Mouse (Mus musculus): Measurements from ENCODE around the gene Nars2.

Nars2 gene

DNA sequence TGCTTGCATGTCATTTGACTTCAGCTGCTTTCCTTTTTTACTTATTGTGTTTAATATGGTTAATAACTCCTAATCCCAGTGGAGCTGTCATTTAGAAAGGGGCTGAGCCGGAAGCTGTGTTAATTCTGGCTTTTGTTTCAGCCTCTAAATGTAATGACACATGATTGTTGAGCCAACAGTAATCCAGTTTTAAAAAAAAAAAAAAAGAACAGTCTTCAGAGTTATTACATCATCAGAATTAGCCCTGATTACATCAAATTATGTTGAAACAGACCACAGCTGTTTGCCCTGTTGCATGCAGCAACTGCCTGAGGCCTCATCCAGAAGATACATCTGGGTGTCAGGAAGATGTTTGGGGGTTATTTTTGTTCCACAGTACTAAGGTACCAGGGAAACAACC, 123.7 kb downstream of the Nars2 start:
- DNase-seq, result no peak

DNA sequence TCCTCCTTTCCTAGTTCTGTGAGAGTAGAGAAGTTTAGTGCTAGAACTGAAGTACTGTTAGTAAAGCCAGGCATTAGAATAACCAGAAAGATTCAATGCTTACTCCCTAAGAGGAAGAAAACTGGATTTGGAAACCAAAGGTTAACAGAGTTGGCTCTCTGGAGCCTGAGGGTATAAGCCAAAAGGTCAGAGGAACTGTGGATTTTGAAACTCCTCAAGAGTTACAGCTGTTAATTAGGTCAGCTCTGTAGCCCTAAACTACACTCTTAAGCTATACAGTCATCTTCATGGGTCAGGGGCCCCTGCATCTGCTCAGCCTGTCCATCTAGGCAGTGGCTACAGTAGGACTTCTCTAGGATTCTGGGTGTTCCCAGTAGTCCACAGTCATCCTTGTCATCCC, 125.7 kb downstream of the Nars2 start:
- DNase-seq, result no peak

DNA sequence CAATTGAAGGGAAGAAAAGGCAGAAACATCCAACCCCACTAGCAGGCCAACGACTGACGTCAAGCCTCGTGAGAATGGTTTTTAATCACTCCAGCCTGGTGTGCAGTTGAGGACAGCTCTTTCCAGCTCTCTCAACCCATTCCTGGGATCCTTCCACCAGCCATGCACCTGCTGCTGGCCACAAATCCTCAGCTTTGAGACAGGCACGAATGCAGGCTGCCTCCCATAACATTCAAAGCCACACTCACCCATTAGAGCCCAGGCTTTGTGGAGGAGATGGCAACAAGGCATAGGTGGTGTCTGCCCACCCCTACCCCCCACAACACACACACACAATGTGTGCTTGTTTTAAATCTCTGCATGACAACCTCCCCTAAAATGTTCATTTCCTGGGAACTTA, 127.4 kb downstream of the Nars2 start:
- DNase-seq, result peak; percentile 18 to 43

DNA sequence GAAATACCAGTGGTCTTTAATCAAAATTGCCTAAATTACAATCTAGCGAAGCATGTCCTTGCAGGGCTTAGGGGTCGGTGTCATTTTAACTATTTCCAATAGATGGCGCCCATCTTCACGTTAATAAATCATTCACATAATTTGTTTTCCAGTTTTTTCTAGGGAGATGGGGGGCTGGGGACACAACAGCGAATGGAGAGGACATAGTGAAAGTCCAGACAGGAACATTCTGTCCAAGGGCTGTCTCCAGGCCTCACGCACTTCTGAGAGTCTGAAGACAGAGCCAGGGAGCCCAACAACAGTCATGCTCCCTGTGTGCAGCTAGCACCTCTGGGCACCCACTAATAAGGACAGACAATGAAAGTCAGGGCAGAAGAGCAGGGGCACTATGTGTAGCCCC, 127.8 kb downstream of the Nars2 start:
- peak; percentile 41 to 62 for DNase-seq

DNA sequence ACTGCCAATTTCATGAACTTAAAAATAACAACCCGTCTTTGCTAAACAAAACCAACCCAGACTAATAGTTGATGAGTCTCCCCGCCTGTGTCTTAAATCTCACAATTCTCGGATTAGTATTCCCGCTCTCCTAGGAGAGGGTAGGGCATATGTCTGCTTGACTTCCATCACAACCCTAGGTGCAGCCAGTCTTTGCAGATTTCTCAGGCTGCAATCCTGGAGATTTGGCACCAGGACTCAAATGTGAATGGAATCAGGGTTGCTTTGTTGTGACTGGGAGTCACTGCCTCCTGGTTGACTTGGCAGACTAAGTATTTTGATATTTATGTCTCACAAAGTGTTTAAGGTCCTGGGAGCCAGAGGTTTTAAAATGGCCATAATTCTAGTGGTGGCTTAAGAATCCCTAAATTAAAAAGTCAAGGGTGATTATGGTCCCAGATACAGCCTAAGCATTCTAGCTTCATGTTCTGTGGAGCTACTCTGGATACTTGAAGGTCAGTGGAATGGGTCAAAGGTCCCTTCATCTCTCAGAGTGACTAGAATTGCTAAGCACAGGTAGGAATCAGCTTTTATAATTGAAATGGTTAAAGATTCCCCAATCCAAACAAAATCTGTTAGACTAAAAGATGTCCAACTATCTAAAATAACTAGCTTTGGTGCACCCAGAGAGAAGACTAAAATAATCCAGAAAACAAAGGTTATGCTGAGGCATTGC, 128.5 kb downstream of the Nars2 start:
- no peak for DNase-seq

DNA sequence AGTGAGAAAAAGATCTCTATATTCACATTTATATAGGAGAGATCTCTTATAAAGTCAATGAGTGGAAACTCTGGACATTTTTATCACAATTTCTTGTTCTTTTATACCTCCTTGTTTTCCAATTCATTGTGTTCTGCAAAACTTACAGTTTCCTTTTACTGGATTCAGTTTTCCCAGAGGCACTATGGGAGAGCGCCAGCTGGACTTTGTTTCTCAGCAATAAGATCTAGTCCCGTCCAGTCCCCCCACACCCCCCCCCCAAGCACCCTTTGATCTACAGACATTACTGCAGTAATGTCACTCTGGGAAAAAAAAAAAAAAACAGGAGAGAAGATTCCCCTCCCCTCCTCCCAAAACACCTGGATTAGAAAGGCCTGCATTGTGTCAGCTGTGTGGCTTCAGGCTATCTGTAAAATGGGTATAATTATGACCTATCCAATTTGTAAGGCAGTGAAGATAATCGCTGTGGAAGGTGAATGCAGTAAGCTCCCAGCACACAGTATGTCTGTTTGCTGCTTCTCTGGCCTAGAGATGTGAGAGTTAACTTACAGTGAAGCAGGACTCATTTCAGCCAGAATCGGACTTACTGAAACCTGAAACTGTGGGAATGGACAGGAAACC, 129.4 kb downstream of the Nars2 start:
- DNase-seq, result peak in 1 of 2 experiments; percentile 42

DNA sequence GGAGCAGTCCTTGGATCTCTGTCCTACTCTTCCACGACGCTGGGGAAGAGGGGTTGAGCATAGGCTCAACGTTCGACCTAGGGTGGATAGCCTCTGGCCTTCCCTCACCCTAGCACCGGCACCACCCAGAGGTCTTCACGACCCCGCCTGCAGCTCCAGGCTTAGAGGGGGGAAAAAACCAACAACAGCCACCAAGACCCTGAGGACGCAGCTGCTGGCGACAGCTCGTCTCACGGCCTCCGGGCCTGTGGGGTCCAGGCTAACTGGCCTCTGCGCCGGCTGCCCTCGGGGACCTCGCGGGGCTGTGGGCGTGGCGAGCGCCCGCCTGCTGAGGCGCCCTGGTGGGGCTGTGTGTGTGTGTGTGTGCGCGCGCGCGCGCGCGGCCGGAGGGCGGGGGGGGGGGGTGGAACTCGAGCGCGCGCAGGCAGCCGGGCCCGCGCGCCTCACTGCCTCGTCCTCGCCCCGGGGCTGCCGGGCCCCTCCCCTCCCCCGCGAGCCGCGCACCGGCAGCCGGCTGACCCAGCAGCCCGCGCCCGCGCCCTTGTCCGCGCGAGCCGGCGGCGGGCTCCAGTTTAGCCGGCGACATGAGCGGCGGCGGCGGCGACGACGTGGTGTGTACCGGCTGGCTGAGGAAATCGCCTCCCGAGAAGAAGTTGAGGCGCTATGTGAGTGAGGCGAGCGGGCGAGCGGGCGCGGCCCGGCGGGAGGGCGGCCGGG, 130.1 kb downstream of the Nars2 start, which contains the start of gene Gab2:
TSS of gene Gab2 (plus strand) at position 345 of the 717 bp plus-strand sequence.
- peak; percentile 85 to 92 for DNase-seq

DNA sequence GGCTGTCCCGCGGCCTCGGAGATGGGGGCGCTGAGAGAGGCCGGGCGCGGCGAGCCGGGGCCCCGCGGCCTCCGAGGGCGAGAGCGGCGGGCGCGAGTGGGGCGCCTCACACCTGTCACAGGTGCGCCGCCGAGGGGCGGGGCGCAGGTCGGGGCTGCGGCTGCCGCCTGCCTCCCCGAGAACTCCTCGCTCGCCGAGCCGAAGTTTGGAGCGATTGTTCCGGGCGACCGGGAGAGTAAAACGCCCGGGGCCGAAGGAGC, 130.6 kb downstream of the Nars2 start:
- peak in 1 of 2 experiments; percentile 62 for DNase-seq

DNA sequence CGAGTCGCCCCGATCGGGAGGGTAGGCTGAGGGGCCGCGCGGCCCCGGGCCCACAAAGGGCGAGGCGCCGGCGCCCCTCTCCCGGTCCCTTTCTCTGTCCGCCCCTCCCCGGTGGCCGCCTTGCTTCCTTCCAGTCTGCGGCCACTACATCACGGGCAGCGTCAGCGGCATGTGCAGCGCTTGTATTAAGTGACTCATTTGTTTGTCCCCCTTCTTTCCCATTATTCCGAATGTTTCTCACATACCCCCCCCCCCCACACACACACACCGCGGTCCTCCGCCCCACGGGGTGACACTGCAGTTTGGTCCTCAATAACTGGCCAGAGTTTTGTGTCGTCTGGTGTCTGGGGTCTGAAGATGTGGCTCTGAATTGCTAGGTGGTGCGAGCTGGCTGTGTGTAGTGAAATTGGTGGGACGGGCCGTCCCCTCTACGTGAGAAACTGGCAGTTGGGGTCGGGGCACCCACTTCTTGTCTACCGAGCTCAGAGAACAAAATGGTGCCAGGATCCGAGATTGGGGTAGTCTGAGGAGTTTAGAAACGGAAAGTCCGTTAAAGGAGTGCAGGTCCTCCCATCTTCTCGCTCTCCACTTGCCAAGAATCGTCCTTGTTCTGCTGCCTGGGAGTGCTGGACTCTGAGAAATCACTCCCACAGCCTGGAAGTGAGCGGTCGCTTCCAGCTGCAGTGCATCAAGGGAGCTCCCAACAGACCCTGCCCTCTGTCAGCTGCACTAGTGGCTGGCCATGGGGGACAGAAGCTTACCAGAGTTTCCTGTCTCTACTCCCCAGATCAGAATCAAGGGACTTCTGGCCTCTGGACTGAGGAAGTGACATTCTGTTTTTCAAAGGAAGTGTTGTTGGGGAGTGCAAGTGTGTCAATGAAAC, 131.2 kb downstream of the Nars2 start:
- DNase-seq, result peak; percentile 84 to 90

DNA sequence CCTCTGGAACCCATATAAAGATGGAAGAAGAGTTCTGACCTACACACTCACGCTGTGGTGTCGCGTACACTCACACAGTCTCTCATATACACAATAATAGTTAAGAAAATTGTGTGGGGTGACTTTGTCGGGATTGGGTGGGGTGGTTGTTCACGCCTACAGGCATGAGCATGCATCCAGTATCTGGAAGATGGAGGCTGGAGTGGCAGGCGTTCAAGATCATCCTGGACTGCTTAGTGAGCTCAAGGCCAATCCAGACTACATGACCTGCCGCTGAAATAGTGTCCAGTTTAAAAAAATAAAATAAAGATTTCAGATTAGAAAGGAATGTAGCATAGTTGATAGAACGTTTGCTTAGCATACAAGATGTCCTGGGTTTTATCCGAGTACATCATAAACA, 132.3 kb downstream of the Nars2 start:
- no peak for DNase-seq

DNA sequence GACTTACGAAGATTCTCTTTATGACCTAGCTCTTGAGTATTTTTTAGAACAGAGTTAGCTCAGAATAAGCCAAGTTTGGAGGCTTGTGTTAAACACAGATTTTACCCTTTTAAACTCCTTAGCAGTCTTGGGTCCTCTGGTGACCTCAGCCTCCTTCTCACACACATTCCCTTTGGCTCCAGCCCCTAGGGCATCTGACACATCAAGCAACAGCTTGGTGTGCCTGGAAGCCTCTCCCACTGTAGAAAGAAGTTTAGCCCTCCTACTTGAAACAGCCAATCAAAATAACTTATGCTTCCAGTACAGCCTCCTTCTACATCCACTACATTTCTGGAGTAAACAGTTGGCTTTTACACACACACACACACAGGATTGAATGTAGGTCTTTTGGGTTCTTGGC, 132.9 kb downstream of the Nars2 start:
- peak in 1 of 2 experiments; percentile 29 for DNase-seq

DNA sequence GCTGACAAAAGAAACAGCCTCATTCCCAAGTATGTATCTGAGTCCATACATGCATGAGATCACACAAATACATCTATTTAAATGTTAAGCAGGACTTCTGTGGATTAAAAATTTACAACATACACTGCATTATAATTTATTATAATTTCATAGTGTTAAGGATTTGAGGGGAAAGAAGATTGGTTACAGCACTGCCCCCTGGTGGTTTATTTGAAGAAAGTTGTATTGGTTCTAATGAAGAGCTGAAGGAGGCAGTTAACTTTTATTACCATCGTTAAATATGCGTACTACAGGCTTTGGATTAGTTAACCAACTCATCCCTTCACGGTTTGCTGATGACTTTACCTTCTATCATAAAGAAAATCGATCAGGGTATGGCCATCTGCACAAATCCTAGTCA, 134.0 kb downstream of the Nars2 start:
- no peak for DNase-seq

DNA sequence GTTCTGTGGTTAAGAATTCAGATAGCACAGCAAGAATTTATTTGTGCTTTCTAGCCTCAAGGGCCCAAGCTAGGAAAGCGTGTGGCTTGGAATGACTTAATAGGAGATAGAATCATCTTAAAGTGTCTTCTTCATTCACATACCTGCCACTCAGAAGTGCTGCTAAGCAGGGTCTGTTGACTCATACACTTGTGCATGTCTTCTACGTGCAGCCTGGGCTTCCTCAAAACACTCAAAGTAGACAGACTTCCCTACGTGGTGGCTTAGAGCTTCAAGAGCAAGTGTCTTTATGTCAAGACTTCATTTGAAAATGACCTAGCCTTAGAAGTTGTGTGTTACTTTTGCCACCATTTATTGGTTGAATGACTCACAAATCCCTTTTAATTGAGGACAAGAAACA, 142.9 kb downstream of the Nars2 start:
- DNase-seq, result no peak

DNA sequence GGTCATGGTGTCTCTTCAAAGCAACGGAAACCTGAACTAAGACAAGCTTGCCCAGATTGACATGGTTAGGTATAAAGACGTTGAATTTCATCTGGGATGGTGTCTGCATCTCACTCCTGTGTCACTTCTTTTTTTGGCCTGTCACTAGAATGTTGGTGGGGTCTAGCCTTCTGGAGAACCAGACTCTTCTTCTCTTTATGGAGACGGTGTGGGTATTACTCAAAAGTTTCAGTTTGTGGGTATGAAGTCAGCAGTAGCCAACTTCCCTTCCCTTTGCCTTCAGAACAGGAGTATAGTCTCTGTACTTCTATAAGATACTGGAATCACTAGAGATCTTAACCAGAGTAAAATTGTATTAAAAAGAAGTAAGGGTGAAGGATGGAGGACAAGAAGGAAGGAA, 156.8 kb downstream of the Nars2 start:
- DNase-seq, result no peak
